15 mouse cellular contexts compared by ENCODE assay signal in genomic region chr6:88502030-88502970, GRCm38 (mm10). TPM values are rescaled to one million over a fixed set of nuclear protein-coding genes. Genes with fewer than 3 reads are reported as not detected.
DNase-seq lines count a peak whose midpoint lies in the region; ATAC-seq and TF ChIP-seq lines count a peak whose summit lies in the region.
"Had no signal": no experiment of that assay in that cellular context is flagged by ENCODE, and none has a peak within 500 bp of the region (broad histone marks: within the 10 kb centered on the region; RNA-seq: fewer than 3 reads in every experiment).

No protein-coding gene starts in this region.

- peaks cover 2% of the 10 kb centered on the region for H3K4me1 ChIP-seq in heart, adult 2 months (ENCODE audit: control insufficient read depth, insufficient read depth, low read length)
- H3K4me1 ChIP-seq in bone marrow, adult 2 months (ENCODE audit: control insufficient read depth, insufficient read depth, low read length): peaks cover 5% of the 10 kb centered on the region
- H3K4me1 ChIP-seq in heart, embryonic 15.5 days (replicated peaks): peaks cover 26% of the 10 kb centered on the region
- H3K4me1 ChIP-seq in liver, postnatal 0 days (ENCODE audit: insufficient read depth): peaks cover 48% of the 10 kb centered on the region

- 0 out of 2 replicates have a peak, but pooled peaks have one; percentile 7 for TF ChIP-seq CTCF in heart, adult 2 months (IDR thresholded peaks at IDR 0.05)
- TF ChIP-seq CTCF in bone marrow, adult 2 months (IDR thresholded peaks at IDR 0.05; ENCODE audit: control insufficient read depth, insufficient read depth, low read length): no peak
- TF ChIP-seq CTCF in liver, postnatal 0 days (IDR thresholded peaks at IDR 0.05; ENCODE audit: low read depth): peak; percentile 12; the same call in 1 of the 2 replicates

- no peak overlapping the region for H3K27ac ChIP-seq in heart, adult 2 months
- H3K27ac ChIP-seq in bone marrow, adult 2 months (ENCODE audit: control insufficient read depth, insufficient read depth, low read depth, low read length, poor library complexity): peak overlapping the region; percentile 81
- peak overlapping the region; percentile 63 for H3K27ac ChIP-seq in heart, embryonic 15.5 days
- H3K27ac ChIP-seq in liver, postnatal 0 days (ENCODE audit: low read depth): peak overlapping the region; percentile 78
- H3K27ac ChIP-seq: forebrain, embryonic 10.5 days; hindbrain, embryonic 14.5 days; macrophage had no signal

- no peak overlapping the region for H3K4me2 ChIP-seq in heart, embryonic 15.5 days
- H3K4me2 ChIP-seq in liver, postnatal 0 days (ENCODE audit: low read depth, low read length): peak overlapping the region; percentile 46
- H3K4me2 ChIP-seq: hindbrain, embryonic 14.5 days had no signal

- no peak for TF ChIP-seq POLR2A in heart, adult 2 months (IDR thresholded peaks at IDR 0.05; ENCODE audit: insufficient read depth, low read depth, low read length)
- 0 out of 2 replicates have a peak, but pooled peaks have one; percentile 9 for TF ChIP-seq POLR2A in bone marrow, adult 2 months (IDR thresholded peaks at IDR 0.05; ENCODE audit: borderline replicate concordance, control insufficient read depth, low read depth, low read length)

- DNase-seq in heart, adult 2 months: no peak
- DNase-seq in heart, adult 8-10 months (ENCODE audit: low spot score): no peak
- DNase-seq in liver, postnatal 0 days: no peak
- DNase-seq: cerebellum, adult 11 months; gastrocnemius, postnatal 10 days; kidney, postnatal 10 days; thymus, postnatal 14 days had no signal

- no peaks in the 10 kb centered on the region for H3K36me3 ChIP-seq in heart, adult 2 months (ENCODE audit: control insufficient read depth, insufficient read depth, low read length)
- peaks cover 57% of the 10 kb centered on the region for H3K36me3 ChIP-seq in heart, embryonic 15.5 days
- H3K36me3 ChIP-seq in liver, postnatal 0 days (replicated peaks; ENCODE audit: insufficient read depth, low read length): peaks cover 43% of the 10 kb centered on the region

- intact Hi-C loops in heart, adult 2 months (cut with DNase I): loop anchor here (5.0 kb wide), 1 partner anchor 310 kb away; the partner anchor contains the start of gene Gata2

- H3K79me2 ChIP-seq in heart, adult 2 months (replicated peaks; ENCODE audit: control insufficient read depth, insufficient read depth, low read length): no peaks in the 10 kb centered on the region

- no peak overlapping the region for H3K9ac ChIP-seq in heart, adult 2 months (ENCODE audit: low read depth, low read length)
- H3K9ac ChIP-seq in heart, embryonic 15.5 days: no peak overlapping the region
- H3K9ac ChIP-seq in liver, postnatal 0 days (replicated peaks): peak overlapping the region; percentile 45
- H3K9ac ChIP-seq: hindbrain, embryonic 14.5 days had no signal

- ATAC-seq in heart, embryonic 15.5 days (replicated peaks; ENCODE audit: insufficient number of reproducible peaks, insufficient read depth, low FRiP score, low read depth): peak; percentile 63; the same call in 1 of the 2 replicates
- ATAC-seq in liver, postnatal 0 days: peak; percentile 16; the same call in 1 of the 2 replicates
- no peak for ATAC-seq in frontal cortex, adult (ENCODE audit: low TSS enrichment)
- no peak for ATAC-seq in cerebellum, adult (ENCODE audit: insufficient number of reproducible peaks, low FRiP score, low TSS enrichment)
- no peak for ATAC-seq in inflammation-experienced regulatory T-cells, adult 6 months

- no peaks in the 10 kb centered on the region for H3K27me3 ChIP-seq in heart, adult 2 months (ENCODE audit: control insufficient read depth, insufficient read depth, low read length)
- H3K27me3 ChIP-seq in heart, embryonic 15.5 days: no peaks in the 10 kb centered on the region
- no peaks in the 10 kb centered on the region for H3K27me3 ChIP-seq in liver, postnatal 0 days (ENCODE audit: insufficient read depth, low read length)

- TF ChIP-seq EP300 in heart, adult 2 months (IDR thresholded peaks at IDR 0.05; ENCODE audit: insufficient read depth, low read depth, low read length): no peak
- TF ChIP-seq EP300 in liver, postnatal 0 days (IDR thresholded peaks at IDR 0.05; ENCODE audit: low read depth): peak; percentile 75

- H3K4me3 ChIP-seq in heart, adult 2 months: no peak overlapping the region
- H3K4me3 ChIP-seq in bone marrow, adult 2 months (replicated peaks; ENCODE audit: control insufficient read depth, low read depth, low read length): no peak overlapping the region
- H3K4me3 ChIP-seq in heart, embryonic 15.5 days: no peak overlapping the region
- H3K4me3 ChIP-seq in liver, postnatal 0 days (ENCODE audit: low read depth, low read length): no peak overlapping the region
- H3K4me3 ChIP-seq: forebrain, embryonic 10.5 days had no signal

- H3K9me3 ChIP-seq in heart, embryonic 15.5 days (replicated peaks): no peaks in the 10 kb centered on the region
- no peaks in the 10 kb centered on the region for H3K9me3 ChIP-seq in liver, postnatal 0 days (ENCODE audit: low read length)
- H3K9me3 ChIP-seq: forebrain, embryonic 10.5 days had no signal

- WGBS in heart, adult 2 months: 30% methylated on average over 13 of the region's 13 CpGs
- 58% methylated on average over 13 of the region's 13 CpGs for WGBS in bone marrow, adult 2 months
- 36% methylated on average over 13 of the region's 13 CpGs for whole genome bisulfite sequencing in heart, embryonic 15.5 days
- 38% methylated on average over 13 of the region's 13 CpGs for WGBS in liver, postnatal 0 days (ENCODE audit: insufficient replicate concordance)

RNA-seq across cellular contexts. Expression of gene Sec61a1, which starts 16.4 kb away (rescaled TPM):
- total RNA-seq in heart, adult 2 months (2021): 10 to 100 TPM; 40.4 to 44.5 TPM
- 63.0 and 79.2 TPM in 2 replicates for polyA plus RNA-seq in heart, adult 2 months (2012; rRNA removed)
- total RNA-seq in heart, adult 8-10 months (2022): 10 to 100 TPM; 35.1 to 41.5 (median 39.3) TPM
- polyA plus RNA-seq in bone marrow, adult 2 months (2011; ENCODE audit: insufficient read depth, insufficient read length, low replicate concordance, missing spikeins): 36.0 and 40.5 TPM in 2 replicates
- 145 and 179 TPM in 2 replicates for polyA plus RNA-seq in heart, embryonic 15.5 days (2015; fragmentation: Nextera tagmentation; extraction: Ambion mirVana)
- polyA plus RNA-seq in liver, postnatal 0 days (2015; fragmentation: Nextera tagmentation; extraction: Ambion mirVana): 76.4 and 84.0 TPM in 2 replicates
- polyA plus RNA-seq in inflammation-experienced regulatory T-cells, adult 6 months (2017; shearing (Covaris generic)): 100 to 1,000 TPM; 183 to 218 (median 188) TPM

RNA-seq across cellular contexts. Expression of gene Ruvbl1, which starts 37.1 kb away (rescaled TPM):
- total RNA-seq in heart, adult 2 months (2021): 10 to 100 TPM; 16.7 to 18.4 TPM
- 15.7 and 16.0 TPM in 2 replicates for polyA plus RNA-seq in heart, adult 2 months (2012; rRNA removed)
- total RNA-seq in heart, adult 8-10 months (2022): 10 to 100 TPM; 14.2 to 19.8 (median 16.7) TPM
- polyA plus RNA-seq in bone marrow, adult 2 months (2011; ENCODE audit: insufficient read depth, insufficient read length, low replicate concordance, missing spikeins): 27.7 and 28.3 TPM in 2 replicates
- polyA plus RNA-seq in heart, embryonic 15.5 days (2015; fragmentation: Nextera tagmentation; extraction: Ambion mirVana): 63.3 and 85.2 TPM in 2 replicates
- 34.3 and 37.0 TPM in 2 replicates for polyA plus RNA-seq in liver, postnatal 0 days (2015; fragmentation: Nextera tagmentation; extraction: Ambion mirVana)
- polyA plus RNA-seq in inflammation-experienced regulatory T-cells, adult 6 months (2017; shearing (Covaris generic)): 10 to 100 TPM; 51.3 to 68.4 (median 59.4) TPM

RNA-seq across cellular contexts. Expression of gene Eefsec, which starts 56.0 kb away (rescaled TPM):
- 1 to 10 TPM; 6.6 to 8.9 TPM for total RNA-seq in heart, adult 2 months (2021)
- polyA plus RNA-seq in heart, adult 2 months (2012; rRNA removed): 6.2 TPM in 2 replicates
- 1 to 10 TPM; 6.5 to 8.4 (median 7.7) TPM for total RNA-seq in heart, adult 8-10 months (2022)
- polyA plus RNA-seq in bone marrow, adult 2 months (2011; ENCODE audit: insufficient read depth, insufficient read length, low replicate concordance, missing spikeins): 4.3 and 5.2 TPM in 2 replicates
- polyA plus RNA-seq in heart, embryonic 15.5 days (2015; fragmentation: Nextera tagmentation; extraction: Ambion mirVana): 16.4 and 19.6 TPM in 2 replicates
- 15.2 and 19.1 TPM in 2 replicates for polyA plus RNA-seq in liver, postnatal 0 days (2015; fragmentation: Nextera tagmentation; extraction: Ambion mirVana)
- 10 to 100 TPM; 18.1 to 35.8 (median 34.7) TPM for polyA plus RNA-seq in inflammation-experienced regulatory T-cells, adult 6 months (2017; shearing (Covaris generic))

Comparison
In these comparisons a context has a peak if more than half of its experiments do, and no peak if none do; other contexts are left out.
1. ATAC-seq: peak in heart, embryonic 15.5 days (single experiment) and liver, postnatal 0 days (single experiment); none in frontal cortex, adult (single experiment), cerebellum, adult (single experiment) and inflammation-experienced regulatory T-cells, adult 6 months (single experiment).